Mouse (Mus musculus) hindlimb bud, embryonic 11.5 days (tissue): Measurements from ENCODE around the gene Ccdc187.

Source experiments
- DNase-seq: peaks from one replicate; pipeline ENCODE4 v3.0.0-alpha.2; 2012; ENCODE audit warnings: low read depth, low spot score; ENCODE audit errors: extremely low spot score

Gene Ccdc187

DNA sequence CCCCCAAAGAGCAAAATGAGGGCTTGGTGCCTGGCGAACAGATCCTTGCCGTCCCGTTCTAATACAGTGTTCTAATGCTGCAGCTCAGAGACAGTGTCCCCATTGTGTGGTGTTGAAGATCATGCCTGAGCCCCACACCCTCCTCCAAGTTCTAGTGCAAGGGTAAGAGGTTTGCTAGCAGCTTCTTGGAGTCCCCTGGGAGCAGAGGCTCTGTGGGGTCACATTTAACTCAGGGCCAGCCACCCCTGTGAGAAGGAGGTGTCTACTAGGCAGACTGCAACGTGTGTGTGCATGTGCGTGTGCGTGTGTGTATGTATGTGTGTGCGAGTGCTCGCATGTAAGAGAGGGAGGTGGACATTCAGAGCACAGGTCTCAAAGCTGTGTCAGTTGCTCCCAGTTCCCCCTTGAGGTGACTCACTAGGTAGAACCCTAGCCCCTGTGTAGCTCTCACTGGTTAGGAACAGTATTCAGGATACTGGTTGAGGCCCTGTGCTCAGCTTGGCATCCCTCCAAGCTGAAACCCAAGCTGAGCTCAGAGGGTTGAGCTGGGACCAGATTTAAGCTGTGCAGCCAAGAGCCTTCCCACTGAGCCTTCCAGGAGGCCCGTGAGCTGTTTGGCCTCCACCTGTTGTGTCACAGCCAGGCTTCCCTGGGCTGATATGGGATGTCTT is 22.4 kb upstream of the Ccdc187 start:
- no peak for DNase-seq

DNA sequence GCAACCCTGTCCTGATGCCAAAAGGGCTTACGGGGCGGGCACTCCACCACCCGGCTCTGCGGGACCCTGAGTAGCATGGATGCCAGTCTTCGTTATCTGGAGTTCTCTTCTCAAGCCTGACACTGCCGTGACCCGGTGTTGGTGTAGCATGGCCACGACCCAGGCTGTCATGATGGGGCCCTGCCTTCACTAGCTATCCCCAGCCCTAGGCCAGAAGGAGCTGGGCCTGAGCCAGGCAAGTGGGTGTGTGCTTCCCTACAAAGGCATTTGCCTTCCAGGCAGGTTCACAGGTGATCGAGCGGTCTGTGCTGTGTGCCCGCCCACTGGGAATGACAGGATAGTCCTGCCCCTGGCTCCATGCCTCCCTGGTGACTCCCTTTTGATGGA is 21.6 kb upstream of the Ccdc187 start:
- no peak for DNase-seq

DNA sequence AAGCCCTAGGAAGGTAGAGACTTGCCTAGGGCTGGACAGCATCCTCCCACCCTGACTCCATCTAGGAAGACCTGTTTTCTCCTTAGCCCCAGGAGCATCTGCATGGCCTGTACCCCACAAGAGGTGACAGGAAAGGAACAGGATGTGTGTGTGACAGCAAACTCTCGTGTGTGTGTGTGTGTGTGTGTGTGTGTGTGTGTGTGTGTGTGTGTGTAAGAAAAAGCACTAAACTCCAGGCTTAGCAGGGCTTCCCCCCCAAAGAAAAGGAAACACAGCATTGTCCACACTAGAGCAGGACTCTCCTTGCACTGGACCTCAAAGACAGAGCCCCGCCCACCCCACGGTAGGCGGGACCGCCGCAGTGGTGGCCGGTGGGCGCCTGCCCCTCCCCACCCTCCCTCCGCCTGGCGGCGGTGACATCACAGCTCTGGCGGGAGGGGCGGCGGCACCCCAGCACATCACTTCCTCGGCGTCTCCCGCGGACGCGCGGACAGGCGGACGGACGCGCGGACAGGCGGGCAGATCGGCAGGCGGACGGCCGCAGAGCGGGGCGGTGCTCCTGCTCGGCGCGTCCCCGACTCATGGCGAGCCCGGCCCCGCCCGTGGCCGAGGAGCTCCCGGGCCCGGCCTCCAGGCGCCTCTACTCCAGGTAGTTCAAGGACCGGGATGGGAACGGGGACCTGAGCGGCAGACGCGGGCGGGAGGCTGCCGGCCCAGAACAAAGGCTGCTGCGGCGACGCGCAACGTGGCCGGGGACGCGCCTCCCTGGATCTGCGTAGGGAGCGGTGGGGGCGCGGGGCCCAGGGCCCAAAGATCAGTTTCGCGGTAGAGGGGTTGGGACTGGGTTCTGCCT is 20.9 kb upstream of the Ccdc187 start, which contains the start of gene Gpsm1:
TSS of gene Gpsm1 (plus strand) at position 444 of the 853 bp plus-strand sequence.
- no peak for DNase-seq

DNA sequence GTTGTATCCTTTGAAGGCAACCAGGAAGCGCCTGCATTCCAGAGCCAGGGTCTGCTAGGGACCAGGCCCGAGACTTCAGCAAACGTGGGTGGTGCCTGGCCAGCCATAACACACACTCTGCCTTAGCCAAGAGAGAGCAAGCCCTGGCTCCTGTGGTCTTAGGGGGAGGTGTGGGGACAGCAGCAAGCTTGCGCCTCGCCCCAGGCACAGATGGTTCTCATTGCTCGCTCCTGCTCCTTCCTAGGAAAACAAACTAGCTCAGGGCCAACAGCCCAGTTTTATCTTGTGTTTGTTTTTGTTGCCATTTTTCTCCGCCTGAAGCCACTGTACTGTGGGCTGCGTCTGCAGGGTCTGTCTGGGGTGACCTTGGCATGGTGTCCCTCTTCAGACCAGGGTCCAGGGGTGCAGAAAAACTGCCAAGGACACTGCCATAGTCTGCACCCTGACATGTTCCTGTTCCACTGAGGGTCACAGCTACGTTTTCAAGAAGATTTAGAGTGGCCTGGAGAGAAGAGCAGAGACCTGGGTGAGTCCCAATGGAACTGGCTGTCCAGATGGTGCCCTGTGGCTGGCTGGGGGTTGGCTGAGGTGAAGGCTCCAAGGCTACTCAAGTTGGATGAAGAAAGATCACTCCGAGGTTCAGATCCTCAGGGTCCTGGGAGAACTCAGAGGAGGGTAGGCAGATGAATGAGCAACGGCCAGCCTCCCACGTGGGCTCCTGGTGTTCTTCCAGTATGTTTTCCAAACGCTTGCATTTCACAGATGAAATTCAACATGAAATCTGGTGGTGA is 20.1 kb upstream of the Ccdc187 start:
- DNase-seq, result no peak

DNA sequence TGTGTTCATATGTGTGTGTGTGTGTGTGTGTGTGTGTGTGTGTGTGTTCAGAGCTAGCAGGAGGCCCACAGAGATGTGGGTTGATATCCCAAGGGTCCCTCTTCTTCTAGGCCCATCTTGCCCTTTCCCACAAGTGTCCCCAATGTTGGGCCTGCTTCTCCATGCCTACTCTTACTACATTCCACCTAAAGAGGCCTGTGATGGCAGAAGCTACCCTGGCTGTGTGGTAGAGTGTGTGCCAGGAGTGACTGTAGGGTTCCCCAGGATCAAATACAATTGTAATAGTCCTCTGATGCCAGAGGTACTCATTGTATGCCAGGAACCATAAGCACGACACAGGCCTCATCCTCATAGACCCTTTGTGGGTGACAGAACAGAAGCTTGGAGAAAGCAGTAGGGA is 19.0 kb upstream of the Ccdc187 start:
- no peak for DNase-seq

DNA sequence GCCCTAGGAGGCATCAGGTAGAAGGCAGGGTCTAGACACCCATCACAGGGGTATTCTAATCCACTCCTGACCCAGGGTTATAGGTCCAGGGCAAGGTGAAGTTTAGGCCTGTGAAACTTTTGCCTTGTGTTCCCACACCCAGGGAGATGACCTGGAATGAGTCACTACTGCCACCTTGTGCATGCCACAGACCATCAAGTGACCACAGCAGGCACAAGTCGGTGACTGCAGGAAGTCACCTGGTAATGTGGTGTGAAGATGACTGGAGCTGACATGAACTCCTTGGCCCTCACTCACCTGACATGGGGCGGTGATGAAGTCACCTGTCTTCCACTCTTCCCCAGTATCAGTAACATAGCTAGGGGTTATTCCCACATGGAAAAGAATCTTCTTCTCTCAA is 18.5 kb upstream of the Ccdc187 start:
- DNase-seq, result no peak

DNA sequence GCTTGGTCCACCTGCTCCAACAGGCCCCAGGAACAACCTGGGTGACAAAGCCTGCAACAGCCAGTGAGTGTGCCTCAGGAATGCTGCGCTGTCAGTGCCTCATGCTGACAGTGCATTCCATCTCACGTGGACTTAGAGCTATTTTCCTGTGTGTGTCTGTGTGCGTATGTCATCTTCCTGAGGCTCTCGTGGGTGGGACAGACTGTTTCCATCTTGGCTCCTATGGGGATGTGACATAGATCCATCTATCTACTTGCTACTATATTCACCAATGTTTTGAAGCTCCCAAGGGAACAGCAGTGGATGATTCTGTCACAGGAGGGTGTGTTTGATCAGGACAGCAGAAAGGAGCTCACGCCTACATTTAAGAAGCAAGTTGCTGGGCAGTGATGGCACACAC is 17.6 kb upstream of the Ccdc187 start:
- no peak for DNase-seq

DNA sequence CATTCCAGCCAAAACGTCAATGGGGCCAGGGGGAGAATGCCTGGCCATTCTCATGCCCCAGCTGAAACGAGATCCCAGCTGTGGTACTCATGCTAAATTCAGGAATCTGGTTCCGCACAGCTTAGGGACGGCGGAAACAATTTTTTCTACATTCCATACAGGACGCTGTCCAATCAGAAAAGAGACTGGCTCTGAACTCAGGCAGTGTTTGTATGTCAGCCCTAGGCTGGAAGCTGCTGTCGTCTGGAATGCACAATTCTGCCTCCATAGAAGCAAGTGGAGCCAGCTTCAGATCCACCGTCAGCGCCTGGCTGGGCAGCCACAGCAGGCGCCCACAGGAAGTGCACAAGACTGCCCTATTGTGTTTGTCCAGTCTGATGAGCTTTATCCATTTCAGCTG is 15.4 kb upstream of the Ccdc187 start:
- peak; percentile 44 for DNase-seq

DNA sequence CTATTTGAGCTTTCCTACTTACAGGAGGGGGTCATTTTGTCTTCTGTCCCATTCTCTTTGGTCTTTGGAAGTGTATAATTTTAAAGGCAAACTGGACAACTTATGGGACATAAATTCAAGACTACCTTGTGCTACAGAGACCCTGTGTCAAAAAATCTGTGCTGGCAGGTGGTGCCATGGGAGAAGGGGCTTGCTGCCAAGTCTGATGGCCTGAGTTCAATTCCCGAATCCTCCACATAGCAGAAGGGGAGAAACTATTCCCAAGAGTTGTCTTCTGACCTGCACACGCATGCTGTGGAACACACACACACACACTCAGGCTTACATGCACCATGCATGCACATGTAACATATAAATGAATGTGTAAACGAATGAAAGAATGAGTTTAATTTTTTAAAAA is 12.3 kb upstream of the Ccdc187 start:
- no peak for DNase-seq

DNA sequence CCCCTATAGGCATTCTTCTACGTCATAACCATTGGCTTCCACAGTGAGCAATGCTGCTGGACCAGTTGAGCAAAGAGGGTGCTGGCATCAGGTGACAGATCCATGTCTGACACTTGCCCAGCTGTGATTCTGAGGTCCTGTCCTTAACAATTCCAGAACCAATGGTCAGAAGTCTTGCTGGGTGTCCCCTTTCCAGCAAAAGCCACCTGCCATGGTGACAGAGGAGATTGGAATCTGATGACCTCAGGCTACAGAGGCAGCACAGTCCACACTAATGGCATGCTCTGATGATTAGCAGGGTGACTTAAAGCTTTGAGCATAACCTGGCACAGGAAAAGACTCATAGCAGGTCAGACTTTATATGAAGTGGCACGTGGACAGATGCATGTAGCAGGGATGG is 11.2 kb upstream of the Ccdc187 start:
- no peak for DNase-seq

DNA sequence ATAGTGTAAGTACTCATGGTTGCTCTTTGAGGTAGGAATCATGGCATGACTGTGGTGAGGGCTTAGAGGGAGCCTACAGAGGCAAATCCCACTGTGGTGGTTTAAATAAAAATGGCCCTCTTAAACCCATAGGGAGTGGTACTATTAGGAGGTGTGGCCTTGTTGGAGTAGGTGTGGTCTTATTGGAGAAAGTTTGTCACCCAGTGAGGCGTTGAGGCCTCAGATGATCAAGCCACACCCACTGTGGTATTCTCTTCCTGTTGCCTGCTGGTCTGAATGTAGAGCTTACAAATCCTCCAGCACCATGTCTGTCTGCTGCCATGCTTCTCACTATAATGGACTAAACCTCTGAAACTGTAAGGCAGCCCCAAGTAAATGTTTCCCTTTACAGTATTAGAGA is 10.4 kb upstream of the Ccdc187 start:
- no peak for DNase-seq

DNA sequence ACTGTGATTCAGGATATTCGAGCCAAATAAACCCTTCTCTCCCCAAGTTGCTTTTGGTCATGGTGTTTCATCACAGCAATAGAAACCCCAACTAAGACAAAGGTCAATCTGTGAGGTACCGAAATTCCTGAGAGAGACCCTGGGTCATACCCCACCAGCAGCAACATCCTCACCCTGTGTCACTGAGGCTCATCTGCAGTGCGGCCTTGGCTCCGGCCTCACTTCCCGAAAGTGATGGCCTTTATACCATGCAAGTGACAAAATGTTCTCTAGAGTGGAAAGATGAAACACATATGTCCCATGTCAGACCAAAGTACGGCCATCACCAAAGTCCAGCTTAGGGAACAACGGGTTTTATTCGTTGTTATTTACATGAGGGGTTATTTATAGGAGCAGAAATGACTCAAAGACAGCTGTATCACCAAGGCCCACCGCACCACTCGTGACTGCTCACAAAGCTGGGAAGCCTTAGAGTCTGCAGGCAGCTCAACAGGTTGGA is 7.7 kb upstream of the Ccdc187 start:
- no peak for DNase-seq

DNA sequence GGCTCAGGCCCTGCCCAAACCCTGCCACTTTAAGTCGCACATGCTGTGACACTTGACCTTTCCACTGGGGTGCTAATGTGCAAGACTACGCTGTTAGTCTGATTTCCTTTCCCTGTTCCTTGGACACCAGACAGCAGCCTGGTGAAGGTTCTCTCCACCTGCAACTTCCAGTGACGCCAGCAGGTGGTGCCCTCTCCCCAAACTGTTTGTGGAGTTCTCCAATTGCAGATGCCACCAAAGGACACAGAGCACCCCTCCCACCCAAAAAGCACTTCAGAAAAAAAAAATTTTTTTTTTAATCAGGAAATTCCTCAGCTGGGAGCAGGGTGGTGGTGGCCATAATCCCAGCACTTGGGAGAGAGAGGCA is 6.4 kb upstream of the Ccdc187 start:
- DNase-seq, result no peak

DNA sequence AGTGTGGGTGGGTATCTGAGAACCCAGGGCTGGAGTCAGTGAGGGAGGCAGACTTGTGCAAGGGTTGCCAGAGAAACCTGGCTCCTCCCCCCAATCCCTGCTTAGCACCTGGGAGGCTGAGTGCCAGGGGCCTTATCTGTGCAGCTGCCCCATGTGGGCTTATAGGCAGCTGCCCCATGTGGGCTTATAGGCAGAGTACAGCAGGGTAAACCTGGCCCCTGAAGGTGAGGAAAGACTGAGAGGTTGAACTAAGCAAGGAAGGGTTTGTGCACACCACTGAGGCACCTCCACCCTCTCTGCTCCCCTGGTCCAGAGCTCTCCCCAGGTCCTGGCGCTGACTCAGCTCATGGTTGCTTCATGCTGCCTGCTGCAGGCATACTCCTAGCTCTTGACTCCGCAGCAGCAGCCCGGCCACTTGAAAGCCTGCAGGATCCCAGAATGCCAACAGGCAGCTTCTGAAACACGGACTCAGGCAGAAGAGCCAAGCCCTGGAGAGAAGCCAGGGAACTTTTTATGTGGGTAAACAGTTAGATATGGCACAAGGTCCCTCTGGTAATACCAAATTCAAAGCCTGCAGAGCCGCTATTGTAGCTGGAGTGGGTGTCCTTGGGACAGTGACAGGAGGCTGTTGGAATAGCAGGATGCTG is 5.9 kb upstream of the Ccdc187 start:
- DNase-seq, result no peak

DNA sequence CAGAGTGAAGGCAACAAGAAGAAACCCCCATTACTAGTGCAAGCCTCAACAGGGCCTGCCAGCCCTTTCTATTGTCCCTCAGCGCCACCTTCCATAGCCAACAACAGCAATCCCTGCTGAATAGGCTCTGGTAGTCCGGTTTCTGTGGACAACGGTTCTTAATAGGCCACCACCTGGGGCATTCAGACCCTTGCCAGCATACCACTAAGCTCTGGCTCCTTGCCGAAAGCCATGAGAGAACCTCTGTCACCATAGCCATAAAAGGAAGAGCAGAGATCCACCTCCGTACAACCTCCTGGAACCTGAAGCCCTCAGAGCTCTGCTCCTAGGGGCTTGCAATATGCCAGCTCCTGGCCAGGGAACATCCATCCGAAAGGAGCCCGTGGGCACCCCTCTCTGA is 5.0 kb upstream of the Ccdc187 start:
- no peak for DNase-seq

DNA sequence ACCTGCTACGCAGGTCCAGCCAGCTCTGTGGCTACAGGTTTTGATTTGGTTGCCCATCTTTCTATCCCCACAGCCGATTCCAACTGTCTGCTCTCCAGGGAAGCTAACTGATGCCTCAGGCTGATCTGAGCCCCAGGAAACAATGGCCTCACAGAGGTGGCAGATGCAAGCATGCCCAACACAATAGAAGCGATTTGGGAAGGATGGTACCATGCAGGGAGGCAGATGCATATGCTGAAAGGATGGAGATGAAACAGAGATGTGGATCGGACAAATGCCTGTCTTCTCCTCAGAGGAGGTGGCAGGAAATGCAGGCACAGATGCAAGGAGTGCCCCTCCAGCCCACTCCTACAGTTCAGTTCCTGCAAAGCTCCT is 4.5 kb upstream of the Ccdc187 start:
- DNase-seq, result no peak

DNA sequence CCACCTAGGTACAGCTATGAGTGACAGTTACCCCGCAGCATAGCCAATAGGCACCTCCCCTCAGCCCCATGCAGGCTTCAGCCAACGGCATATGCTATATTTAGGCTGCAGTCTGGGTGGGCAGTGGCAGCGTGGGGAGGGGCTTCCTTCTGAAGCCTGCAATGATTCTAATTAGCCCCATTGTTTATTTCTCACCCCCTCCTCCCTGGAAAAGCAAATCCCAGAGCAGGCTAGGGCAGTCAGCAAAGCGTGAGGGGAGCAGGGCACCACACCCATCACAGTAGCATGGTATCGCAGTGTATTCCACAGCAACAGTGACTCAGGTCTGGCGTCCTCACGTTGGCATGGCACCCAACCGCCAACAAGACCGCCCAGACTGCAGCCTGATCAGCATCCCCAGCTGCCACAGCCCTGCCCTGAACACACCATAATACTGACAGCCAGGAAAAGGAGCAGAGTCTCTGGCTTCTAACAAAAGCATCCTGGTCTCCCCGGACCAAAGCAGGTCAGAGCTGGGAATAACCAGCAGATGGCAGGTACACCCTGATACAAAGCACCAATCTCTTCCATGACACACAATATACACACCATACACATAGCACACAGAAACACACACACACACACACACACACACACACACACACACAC is 4.0 kb upstream of the Ccdc187 start:
- DNase-seq, result no peak

DNA sequence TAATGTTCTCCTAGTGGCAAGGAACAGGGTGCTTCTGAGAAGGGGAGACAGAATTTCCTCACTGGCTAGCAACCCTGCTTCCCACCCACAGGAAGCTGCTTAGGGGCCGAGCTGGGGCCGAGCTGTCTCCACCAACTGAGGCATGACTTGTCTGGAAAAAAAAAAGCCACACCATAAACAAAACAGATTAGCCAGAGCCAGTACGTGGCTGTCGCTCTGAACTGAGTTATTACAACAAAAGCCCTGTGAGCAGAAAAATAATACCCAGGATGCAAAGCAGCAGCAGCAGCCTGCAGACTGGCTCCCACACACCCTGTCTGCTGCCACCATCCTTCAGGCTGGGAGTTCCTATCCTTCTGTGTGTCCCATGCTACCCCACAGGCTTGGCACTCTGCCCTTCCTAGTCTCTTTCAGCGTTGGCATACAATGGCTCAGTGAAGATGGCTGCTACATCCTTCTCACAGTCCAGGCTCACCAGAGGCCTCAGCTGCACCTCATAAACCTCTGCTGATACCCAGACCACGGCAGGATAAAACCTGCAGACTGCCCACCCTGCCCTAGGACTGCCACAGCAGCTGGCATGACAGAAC is 2.3 kb upstream of the Ccdc187 start:
- DNase-seq, result no peak

DNA sequence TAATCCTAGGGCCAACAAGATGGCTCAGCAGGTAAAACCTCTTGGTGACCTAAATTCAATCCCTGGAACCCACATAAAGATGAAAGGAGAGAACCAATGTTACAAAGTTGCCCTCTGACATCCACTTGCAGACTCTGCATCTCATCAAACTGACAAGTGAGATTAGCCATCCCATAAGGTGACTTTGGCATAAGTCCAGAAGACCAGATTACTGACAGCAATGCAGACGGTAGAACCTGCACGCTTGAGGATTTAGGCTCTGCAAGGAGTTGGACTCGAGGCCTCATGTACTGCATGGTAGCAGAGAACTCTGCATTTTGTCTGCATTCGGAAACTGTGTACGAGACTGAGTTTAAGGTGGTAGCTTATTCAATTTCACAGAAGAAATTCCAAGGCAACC is 4.2 kb downstream of the Ccdc187 start:
- no peak for DNase-seq

DNA sequence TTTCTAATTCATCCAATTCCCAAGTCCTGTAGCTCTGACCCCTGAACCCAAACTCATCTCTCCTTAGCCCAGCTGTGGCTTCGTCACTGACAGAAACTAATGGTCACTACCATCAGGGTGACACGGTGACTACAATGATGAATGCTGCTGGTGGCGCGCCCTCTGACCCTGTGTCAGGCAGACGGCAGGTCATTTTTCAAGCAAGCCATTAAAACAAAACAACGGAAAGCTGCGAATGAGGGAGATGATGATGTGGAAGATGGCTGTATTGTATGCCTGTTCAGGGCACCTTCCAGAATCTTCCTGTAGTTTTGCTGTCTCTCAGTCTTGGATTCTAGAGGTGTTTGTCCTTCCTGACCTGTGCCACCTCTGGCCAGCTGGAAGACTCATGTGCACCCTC is 8.0 kb downstream of the Ccdc187 start:
- DNase-seq, result no peak
